Mouse (Mus musculus) myocyte (in vitro differentiated cells): ENCODE data around the gene Cysrt1.

ENCODE experiments used
- MYOG ChIP-seq, 3 experiments: IDR thresholded peaks; one replicate each; pipeline ENCODE4 v1.6.1; 2011; ENCODE audit warnings: control low read depth in 2 of 3, low read depth in 2 of 3, mild to moderate bottlenecking in 2 of 3; ENCODE audit not compliant: insufficient read length in 2 of 3, control insufficient read depth in 1 of 3, insufficient read depth in 1 of 3
- POLR2A ChIP-seq: IDR thresholded peaks from one replicate; pipeline ENCODE4 v1.6.1; 2011; ENCODE audit warnings: low read depth, mild to moderate bottlenecking, control low read depth, moderate library complexity; ENCODE audit not compliant: insufficient read length

DNA sequence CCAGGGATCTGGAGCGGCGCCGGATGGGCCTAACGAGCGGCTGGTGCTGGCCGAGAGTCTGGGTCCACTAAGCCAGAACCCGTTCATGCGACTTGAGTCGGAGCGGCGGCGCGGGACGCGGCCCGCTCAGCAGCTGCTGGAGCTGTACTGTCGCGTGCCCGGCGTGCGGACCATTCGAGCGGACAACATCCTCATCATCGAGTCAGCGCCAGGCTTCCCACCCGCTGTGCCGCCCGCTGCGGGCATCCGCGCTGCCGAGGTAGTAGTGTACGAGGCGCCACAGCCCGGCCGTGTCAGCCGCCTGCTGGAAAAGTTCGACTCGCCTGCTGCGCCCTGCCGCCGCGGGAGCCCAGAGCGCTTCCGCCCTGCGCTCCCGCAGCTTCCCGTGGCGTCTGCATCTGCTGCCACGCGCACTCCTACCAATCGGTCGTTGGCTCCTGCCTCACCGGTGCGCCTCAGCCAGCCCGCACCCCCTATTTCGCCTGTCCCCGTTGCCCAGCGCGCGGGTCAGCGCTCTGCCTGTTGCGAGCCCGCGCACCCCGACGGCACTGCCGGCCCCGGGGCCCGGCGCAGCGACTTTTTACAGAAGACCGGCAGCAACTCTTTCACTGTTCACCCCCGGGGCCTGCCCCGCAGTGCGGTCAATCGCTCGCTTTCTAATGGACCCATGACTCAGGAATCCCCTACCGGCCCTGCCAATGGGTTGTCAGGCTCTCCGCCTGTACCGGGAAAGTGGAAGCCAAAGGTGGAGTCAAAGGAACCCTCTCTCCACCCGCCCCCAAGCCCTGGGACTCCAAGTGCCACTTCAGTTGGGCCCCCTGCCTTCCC lies 20.8 kb upstream of the Cysrt1 start:
- TF ChIP-seq POLR2A (no peak), MYOG (IDR thresholded peaks at IDR 0.05; ENCODE audit: control insufficient read depth in 1 of 3, insufficient read depth in 1 of 3, insufficient read length in 2 of 3, low read depth in 2 of 3) (no peak)
